Mouse (Mus musculus) heart, postnatal 10 days (tissue): ENCODE results near the gene Cemip. TPM values are rescaled to one million over a fixed set of nuclear protein-coding genes. Genes with fewer than 3 reads are reported as not detected.

ENCODE experiments used
- DNase-seq, 2 experiments: peaks; one replicate each; pipeline ENCODE4 v3.0.0; 2021
- intact Hi-C: fragments of 180-260 bp; cut with DNase I; formaldehyde crosslinking; loops from one replicate; pipeline ENCODE4 v1.15.1; 2025
- total RNA-seq, 2 experiments: library from RNA; stranded (reverse); gene quantifications; 2 replicates each; pipeline ENCODE4 v1.2.3; 2021

Gene Cemip
- total RNA-seq, 2 experiments from 2014 or later: 1.5 TPM

DNA sequence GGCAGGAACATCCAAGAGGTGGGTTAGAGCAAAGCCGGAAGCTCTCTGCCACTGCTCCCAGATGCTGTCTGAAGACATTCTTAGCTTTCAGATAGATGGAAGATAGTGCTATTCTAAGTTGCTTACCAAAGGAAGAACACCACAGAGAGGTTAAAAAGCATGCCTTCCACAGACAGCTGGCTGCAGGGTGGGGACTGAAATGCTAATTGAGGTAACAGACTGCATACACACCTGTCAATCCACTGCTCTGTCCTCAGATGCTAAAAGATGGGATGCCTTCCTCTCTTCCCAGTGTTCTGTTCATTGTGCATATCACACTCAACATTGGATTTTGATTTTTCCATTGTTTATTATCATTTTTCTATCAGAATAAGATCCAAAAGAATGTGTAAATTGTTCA is 11.8 kb upstream of the Cemip start:
- intact Hi-C loops: no loop called here
- no peak for DNase-seq

DNA sequence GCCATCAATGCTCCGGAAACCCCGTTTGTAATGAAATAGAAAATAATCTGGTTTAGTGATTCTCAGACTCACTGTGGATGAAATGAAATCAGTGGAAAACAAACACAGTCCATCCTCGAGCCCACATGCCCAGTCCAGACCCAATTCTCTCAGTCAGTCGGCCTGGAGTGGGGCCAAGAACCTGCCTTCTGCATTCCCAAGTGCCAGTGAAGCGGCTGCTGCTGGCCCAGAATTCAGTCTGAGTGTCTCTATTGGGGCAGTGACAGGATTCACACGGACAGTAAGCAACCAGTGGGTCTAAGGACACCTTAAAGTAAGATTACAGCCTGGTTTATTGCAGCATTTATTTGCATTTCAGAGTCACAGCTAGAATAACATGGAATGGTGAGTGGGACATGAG is 10.2 kb upstream of the Cemip start:
- DNase-seq: peak; percentile 60 to 70
- intact Hi-C loops: no loop called here

DNA sequence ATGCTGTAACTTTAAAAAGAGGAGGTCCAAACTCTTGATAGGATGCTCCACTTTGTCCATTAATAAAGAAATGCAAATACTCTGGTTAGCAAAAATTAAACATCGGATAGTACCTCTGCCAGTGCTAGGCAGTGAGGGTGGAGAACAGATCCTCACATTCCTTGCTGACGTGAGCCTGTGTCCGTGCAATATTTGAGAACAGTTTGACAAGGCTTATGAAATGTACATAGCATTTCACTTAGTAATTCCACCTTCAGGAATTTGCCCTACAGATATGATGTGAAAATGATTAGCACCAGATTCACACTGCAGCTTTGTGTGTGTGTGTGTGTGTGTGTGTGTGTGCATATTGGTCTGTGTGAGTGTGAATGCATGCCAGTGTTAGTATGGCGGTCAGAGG is 4.5 kb upstream of the Cemip start:
- DNase-seq: no peak
- intact Hi-C loops: no loop called here

DNA sequence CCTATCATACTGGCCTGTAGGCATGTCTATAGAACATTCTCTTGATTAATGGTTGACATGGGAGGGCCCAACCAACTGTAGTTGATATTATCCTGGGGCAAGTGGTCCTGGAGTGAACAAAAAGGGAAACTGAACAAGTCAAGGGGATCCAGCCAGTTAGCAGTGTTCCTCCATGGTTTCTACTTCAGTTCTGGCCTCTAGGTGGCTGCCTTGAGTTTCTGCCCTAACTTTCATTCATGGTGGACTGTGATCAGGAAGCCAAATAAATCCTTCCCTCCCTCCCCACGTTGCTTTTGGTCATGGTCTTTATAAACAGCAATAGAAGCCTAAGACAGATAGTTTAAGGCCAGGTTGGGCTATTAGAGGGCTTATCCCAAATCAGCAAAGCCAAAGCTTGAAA is 3.5 kb upstream of the Cemip start:
- intact Hi-C loops: loop anchor here (1.0 to 10.0 kb wide), 3 partner anchors 61 to 425 kb away; partner anchors contain the start of gene Abhd17c
- no peak for DNase-seq

DNA sequence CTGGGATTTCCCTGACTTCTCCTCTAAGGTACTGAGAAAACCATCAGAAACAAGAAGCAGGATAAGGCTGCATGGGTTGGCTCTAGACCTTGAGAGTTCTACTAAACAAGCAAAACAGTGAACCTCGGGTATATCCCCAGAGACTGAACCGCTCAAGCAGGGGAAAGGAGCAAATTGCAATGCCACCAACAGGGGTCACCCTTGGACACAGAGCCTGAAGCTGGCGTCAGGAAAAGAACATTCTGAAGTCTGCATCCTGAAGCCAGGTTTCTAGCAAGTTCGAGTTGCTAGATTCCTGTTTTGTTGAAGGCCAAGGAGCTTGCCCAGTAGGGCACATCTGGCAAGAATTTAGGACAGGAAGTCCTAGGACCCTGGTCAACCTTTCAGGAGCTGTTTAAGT is 2.7 kb upstream of the Cemip start:
- intact Hi-C loops: loop anchor here (1.0 to 10.0 kb wide), 3 partner anchors 62 to 424 kb away; partner anchors contain the start of gene Abhd17c
- peak; percentile 83 to 87 for DNase-seq

DNA sequence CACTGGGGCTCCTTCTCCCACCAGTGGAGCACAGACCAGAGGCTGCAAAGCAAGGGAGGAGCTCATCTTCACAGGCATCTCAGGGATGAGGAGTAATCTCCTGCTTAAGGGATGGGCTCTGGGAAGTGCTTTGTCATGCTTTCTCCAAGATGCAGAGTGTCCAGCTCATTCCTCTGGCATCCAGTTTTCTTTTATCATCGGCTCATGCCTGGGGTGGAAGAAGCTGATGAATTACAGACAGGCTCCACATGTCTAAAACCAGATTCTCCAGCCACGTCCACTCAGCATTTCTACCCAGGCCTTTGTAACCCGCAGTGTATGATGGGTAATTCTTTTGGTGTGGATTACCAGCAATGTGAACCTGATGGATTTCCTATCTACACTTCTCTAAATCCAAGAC is 1.9 kb upstream of the Cemip start:
- intact Hi-C loops: loop anchor here (2.0 to 10.0 kb wide), 2 partner anchors 63 to 423 kb away; partner anchors contain the start of gene Abhd17c
- no peak for DNase-seq

DNA sequence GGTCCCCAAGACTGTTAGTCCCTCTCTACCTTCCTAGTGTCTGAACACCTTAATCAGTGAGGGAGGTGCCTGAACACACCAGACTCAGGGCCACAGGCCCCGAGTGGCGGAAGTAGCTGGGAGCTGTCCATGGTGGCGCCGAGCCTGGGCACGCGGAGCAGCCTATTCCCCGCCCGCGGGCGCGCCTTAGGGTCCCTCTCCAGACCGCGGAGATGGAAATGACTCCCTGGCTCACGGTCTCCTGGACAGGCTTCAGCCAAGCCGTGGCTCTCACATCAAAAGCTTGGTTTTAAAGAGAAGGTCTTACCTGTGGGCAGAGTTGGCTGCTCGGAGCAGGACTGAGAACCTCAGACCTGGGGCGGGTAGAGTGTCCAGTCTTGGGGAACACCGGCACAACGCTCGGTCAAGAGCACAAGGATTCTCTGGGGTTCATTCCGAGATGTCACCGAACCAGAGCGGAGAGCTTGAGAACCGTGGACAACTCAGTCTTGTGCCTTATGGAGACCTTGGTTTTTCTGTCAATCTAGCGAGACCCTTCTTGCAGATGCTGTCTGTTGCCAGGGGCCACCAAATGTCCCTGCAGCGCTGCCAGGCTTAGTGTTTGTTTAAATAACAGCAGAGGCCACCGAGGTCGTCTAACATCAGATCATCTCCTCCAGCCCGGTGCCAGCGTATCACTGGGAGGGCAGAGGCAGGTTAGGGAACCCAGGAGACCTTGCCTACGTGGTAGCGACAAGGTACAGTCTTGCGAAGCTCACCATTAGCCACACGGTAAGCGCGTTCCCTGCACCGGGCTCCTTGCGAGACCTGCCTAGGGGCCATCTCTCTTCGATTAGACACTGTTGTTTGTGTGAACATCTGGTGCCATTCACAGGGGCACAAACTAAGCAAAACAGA is 1.0 kb downstream of the Cemip start:
- intact Hi-C loops: loop anchor here (10.0 kb wide), 1 partner anchor 420 kb away; no protein-coding TSS in a partner anchor
- DNase-seq: peak; percentile 67 to 78

DNA sequence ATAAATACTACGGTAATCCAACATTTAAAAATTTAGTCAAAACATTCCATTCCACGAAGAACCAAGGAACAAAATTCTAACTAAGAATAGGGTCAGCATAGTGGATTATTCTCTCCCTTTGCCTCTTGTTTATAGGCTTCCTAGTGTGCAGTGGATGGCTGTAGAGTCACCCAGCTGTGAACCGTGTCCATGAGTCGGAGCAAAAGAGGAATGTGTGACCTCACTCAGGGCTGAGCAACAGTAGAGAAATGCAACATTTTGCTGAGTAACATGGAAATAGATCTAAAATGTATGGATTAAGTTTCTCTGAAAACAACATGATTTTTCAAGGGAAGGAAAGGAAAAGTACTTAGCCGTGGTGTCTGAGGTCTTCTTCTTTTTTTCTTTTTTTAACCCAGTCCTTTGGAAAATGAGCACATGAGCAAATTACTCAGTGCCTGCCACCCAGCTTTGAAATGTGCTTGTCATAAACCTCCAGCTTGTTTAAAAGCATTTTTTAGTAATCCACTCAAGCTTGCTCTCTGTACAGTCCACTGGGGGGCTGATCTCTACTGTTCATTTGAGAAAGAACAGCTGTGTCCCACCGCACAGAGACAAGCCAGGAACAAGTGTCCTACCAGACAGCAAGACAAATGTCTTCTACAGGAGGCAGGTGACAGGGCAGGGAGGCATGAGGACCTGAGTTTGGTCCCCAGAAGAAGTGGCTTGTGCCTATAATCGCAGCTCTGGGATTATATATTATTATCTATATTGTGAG is 8.9 kb downstream of the Cemip start:
- DNase-seq: no peak
- intact Hi-C loops: no loop called here

DNA sequence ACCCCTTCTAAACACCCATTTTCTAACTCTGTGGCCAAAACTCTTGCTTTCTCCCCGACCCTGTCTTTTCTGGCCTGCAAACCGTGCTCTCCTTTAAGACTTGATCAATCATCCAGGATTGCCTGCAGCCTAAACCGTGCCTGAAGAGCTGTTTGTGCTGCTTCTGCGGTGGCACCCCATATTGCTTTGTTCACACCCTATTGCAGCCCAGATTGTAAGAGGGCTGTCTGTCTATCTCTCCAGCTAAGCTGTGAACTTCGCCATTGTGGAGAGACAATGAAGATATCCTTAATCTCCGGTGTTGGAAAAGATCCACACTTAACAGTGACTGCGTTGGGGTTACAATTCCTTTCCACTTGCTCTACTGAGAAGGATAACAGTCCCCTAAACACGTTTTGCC is 12.0 kb downstream of the Cemip start:
- intact Hi-C loops: no loop called here
- DNase-seq: no peak

DNA sequence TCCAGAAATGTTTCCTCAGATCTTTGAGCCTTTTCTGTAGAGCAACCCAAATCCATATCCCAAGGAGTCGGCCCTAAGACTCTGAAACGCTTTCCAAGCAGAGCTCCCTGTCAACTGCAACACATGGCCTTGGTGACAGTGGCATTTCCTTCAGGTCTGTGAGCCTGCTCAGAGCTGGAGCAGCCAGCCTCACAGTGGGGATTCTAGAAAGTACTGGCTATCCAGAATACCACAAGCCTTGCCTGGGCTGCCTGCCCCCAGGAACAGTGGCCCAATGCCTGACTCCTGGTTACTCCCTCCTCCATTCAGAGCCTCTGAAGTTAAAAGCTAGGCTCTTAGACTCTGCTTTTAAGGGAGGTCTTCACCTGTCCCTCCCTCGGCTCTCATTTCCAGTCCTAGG is 12.4 kb downstream of the Cemip start:
- DNase-seq: no peak
- intact Hi-C loops: no loop called here

DNA sequence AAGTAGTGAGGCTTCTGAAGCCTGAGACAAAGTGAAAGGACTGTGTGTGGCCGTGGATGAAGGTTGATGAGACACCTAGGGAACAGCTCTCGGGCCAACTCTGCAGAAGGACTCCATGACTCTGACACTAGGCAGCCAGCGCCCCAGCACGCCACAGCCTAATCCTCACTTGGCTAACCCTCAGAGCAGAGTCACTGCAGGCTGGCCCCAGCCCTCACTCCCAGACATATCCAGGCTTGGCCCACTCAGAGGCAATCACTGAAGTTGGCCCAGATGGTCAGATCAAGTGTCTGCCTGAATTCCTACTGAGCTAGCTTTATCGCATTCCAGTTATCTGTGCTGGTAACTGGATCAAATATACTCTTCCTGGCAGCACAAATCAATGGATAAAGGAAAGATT is 17.4 kb downstream of the Cemip start:
- intact Hi-C loops: no loop called here
- no peak for DNase-seq

DNA sequence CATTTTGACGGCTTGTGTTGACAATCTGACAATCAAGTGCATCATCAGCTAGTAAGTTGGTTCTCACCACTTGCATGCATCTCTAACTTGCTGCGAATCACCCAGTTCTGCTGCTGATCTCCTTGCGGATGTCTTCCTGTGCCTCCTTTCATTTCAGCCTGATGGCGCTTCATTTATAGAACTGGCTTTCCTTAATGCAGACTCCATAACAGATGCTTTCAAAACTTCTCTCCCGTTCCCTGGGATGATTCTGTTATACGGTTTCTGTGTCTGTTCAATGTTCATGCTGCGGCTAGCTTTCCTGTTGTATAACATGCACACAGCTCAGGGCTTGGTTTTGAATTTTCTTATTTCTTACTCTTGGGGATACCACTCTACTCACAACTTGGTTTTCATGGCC is 26.5 kb downstream of the Cemip start:
- DNase-seq: no peak
- intact Hi-C loops: no loop called here

DNA sequence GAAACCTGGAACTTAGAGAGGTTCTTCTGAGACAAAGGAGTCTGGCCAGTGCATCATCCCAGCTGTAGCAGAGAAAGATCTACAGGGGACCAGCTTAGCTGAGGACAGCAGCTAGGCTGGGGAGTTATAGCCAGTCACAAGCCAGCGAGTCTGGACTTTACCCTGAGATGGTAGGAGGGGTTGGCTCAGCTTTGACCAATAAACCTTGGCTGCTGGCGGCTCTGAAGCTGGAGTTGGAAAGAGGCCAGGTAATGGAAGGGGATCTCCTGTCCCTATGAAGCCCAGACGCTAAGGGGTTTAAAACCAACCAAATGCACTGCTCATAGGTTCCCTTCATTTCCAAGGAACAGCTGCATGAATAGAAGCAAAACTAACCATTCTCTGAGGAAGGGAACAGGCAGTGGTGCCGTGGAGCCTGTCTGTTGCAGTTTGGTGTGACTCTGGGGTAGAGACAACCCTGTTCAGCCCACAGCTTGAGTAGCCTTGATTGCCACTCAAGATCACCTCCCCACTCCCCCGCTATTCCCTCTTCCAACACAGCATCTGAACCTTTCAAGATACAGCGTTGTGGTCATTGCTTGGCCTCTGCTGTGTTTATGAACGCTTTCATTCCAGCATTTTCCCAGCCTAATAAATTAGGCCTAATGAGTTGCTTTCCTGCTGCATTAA is 30.2 kb downstream of the Cemip start:
- no peak for DNase-seq
- intact Hi-C loops: no loop called here

DNA sequence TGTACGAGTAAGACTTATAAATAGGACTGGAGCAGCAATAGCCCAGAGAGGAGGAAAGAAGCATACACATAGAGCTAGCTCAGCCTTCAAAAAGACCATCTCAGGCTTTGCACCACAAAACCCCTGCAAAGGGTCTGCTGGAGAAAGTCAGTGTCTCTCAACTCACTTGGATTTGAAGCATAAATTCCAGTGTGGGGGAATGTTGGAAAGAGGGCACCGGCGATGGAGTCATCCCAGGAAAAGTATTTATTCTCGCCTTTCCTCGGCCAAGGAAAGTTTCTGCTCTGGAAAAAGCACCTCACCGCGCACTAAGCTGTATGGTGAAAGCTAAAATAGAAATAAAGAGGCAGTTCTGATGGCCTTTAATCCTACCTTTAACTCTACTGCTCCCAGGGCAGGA is 32.4 kb downstream of the Cemip start:
- intact Hi-C loops: no loop called here
- no peak for DNase-seq

DNA sequence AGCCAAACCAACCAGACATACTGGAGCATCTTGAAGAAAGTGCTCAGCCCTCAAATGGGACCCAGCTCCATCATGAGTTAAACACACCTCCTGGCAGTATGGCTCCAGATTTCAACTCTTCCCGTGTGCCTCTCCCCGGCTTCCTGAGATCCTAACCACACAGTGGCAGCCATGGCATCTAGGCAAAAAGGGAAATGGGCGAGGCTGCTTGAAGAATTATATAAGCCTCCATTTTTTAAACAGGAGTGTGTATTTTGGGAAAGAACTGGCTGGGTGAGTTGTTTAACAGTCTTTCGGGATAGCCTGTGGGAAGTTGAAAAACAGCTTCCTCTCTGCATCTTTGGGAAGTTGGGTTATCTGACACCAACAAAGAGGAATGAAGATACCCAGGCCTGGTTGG is 34.9 kb downstream of the Cemip start:
- intact Hi-C loops: no loop called here
- DNase-seq: no peak

DNA sequence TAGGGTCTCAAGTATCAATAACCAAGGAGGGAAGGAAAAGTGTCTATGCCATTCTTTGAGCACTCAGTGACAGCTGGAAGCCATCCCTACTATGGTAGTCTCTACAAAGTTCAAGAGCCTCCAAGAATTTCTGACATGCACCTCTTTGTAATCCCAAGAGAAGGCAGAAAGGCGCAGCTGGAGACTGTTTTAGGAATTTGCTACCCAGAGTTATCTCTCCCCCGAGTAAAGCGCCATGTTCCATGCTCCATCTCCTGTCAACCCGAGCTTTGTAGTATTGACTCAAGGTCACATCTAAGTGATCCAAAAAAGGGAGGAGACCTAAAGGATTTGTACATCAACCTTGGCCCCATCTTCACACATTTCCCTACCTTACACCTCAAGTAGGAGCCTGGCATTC is 40.8 kb downstream of the Cemip start:
- DNase-seq: no peak
- intact Hi-C loops: no loop called here

DNA sequence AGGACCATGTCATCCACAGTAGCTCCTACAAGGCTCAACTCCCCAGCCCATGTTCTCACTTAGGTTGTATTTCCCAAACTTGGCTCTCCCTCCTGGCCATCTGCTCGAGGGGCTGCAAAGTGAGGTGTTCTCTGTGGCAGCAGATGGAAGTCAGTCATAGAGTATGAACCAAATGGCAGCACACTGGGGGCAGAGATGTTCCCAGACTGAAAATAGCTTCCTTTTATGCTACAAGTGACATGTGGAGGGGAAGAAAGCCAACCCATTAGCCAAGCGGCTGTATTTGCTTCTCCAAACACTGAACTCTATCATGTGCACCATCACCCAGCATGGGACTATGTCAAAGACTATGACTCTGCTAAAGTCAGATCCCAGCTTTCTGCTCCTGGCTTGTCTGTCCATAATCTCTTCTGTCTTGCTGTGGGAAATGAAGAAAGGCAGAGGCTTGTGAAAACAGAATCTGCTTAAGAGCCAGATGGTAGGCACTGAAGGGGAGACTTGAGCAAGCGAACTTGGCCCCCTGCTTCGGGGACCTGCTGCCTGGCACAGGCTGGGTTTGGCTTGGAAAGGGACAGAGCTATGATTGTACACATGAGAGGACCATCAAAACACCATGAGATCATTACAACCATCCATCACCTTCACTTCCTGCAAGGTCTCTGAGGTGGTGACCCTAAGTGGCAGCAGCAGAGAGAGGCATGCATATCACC is 41.6 kb downstream of the Cemip start:
- intact Hi-C loops: no loop called here
- no peak for DNase-seq

DNA sequence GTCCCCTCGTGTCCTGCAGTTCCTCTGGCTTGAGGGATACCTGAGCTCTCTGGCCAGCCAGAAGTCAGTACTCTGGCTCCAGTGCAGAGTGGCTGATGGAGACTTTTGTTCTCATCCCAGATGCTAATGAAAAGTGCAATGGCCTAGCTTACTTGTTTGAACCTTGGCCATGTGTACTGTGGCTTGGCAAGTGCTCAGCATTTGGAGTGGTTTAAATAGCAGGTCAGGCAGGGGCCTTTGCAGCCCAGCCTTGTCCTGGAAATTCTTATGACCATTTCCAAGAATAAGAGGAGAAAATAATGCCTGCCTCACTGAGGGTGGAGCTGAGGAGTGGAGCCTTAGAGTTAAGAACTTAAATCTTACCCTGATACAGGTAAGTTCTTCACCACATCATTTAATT is 43.6 kb downstream of the Cemip start:
- intact Hi-C loops: no loop called here

DNA sequence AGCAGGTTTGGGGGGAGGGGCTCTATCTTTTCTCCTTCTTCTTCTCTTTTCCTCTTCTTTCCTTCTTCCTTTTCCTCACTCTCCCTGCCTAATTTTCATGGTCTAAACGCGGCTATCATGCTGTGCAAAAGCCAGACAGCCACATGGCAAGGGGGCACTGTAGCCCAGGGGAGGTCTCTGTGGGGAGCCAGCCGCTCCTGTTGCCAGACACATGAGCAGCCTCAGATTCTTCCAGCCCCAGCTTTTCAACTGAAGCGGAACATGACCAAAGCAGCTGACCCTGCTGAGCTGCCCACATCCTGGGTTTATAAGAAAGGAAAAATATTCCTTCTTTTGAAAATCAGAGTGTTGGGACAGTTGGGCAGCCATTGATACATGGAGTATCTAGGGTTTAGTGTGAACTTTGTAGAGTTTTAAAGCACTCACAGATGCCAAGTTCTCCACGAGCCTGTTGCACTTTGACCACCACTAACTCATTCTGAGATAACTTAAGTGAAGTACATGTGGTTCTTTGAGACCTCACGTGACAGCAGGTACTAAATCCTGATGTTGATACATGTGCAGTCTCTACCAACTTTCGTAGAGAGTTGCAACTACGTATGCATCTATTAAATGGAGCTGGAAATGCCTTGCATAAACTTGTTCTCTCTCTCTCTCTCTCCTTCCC is 46.3 kb downstream of the Cemip start:
- no peak for DNase-seq
- intact Hi-C loops: no loop called here

More for the DNA sequence above, 43.6 kb downstream of the Cemip start:
- DNase-seq: peak; percentile 12

DNA sequence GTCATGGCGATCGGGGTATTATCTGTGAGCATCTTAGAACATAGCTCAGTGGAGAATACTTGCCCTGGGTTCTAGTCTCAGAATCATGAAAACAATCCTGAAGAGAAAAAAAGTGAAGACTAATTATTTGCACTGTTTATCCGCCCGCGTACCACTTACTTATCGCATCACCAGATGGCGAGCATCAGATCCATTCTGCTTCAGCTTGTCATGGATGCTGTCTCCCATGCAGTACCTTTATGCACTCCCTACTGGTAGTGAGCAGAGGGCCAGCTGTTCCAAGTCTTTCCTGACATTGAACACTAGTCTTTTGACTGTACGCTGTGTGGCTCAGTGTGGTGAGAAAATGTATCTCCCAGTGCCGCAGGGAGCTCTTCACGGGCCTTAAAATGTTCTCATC is 47.7 kb downstream of the Cemip start:
- intact Hi-C loops: no loop called here
- no peak for DNase-seq
